Mouse (Mus musculus): ENCODE measurements at regions not wholly inside any gene's neighbourhood (a gene's known extent, or its start where the extent isn't known, plus 50 kb on each side); places are given as distances from the start of the nearest gene placed in this dataset.

DNA sequence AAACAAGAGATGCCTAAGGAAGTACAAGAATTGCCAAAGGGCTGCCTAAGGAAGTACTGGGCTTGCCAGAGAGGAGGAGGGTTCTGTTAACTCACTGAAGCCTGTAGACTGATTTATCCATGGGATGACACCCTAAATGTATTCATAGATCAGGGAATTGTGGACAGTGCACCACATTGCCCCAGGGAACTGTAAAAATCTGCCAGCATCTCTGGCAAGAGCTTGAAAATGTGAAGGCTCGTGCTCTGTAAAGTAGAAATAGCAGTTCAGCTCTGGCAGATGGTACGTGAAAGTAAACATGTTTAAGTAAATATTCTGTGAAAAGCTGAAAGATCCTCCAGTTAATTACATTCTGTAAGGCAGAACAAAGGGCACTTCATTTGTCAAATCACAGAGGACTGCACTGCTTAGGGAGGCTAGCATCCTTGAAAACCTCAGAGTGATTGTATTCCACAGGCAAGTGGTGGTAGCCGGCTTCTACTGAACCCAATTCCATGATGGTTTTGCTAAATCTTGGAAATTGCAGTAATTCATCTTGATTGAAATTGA lies 445.9 kb upstream of the Grin3a start:
- peak; percentile 23 for DNase-seq (ENCODE audit: low read depth, low spot score)

DNA sequence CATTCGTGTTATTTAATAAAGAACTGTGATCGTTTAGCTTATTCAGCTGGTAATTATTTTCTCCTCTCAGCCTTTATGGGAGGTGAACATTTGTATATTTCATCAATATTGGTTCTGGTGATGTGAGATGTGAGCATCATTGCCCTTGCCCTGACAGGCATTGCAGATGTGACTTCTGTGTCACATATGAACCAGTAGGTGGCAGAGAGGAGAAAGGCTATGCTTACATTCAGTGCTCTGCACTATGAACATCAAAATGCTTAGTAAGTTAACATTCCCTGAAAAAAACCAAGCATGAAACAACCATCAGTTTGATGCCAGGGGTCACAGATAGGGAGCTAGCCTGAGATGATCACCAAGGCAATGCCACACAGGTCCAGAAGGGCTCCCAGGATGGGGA lies 441.1 kb upstream of the Grin3a start:
- DNase-seq (ENCODE audit: low read depth, low spot score): peak; percentile 33

DNA sequence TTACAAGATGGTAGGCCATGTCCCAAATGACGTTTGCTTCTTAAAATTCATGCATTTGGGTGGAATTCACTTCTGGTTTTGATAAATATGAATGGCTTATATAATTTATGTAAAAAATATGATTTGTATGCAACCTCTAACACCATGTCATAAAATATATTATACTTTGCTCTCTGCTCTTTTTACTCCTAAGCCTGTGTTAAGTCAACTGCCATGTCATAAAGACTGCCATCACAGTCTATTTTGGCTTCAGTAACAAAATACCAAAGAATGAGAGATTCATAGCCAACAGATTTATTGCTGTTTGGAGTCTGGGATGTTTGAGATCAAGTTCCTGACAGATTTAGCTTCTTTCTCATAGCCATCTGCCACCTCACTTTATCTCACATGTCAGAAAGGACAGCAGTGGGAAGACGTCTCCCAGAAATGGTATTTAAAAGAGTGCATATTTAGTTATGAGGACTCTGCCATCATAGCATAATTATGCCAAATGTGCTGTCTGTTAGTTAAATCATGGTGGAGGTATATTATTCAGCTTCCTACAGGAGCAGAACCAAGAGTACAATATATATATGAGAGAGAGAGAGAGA lies 413.6 kb upstream of the Grin3a start:
- peak; percentile 64 for DNase-seq (ENCODE audit: low read depth, low spot score)

GRCm38 (mm10) chr4:50242042-50242441 lies 396.5 kb upstream of the Grin3a start:
- DNase-seq (ENCODE audit: low read depth, low spot score): peak; percentile 47

DNA sequence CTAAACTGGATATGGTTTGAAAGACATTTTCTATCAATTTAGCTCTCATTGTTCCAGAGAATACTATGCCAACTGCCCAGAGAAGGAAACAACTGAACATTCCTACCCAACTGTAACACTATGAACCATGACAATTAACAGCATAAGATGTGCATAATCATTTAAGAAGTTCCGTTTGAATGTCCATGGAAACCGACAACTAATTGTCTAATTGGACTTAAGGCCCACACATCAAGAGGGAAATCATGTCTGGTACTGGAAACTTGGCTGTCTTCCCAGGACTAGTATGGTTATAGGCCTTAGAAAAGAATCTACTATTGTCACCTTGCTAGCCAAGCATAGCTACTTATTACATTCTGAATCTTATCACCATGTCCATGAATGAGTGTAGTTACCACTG lies 395.4 kb upstream of the Grin3a start:
- DNase-seq (ENCODE audit: low read depth, low spot score): peak; percentile 10

DNA sequence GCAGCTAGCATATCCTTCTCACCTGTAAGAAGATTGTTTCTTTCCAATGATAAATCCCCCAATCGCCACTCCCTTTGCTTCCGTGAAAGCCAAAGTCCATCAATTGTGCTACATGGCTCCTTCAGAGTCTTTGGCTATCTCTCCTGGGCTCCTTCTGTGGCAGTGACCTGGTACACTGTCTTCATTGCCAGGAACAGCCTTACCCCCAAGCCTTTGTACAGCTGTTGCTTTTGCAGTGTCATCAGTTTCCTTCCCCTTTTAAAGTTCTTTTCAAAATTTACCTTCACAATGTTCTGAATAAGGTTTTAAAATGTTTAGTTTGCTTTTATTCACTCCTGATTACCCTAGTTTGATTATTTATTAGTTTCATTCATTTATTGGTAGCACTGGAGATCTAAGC lies 393.8 kb upstream of the Grin3a start:
- no peak for DNase-seq (ENCODE audit: low read depth, low spot score)

GRCm38 (mm10) chr4:50235476-50235875 lies 389.9 kb upstream of the Grin3a start:
- no peak for DNase-seq (ENCODE audit: low read depth, low spot score)

- DNase-seq (ENCODE audit: low read depth, low spot score): peak; percentile 2
Measured at GRCm38 (mm10) chr4:50203348-50203747, 357.8 kb upstream of the Grin3a start.

DNA sequence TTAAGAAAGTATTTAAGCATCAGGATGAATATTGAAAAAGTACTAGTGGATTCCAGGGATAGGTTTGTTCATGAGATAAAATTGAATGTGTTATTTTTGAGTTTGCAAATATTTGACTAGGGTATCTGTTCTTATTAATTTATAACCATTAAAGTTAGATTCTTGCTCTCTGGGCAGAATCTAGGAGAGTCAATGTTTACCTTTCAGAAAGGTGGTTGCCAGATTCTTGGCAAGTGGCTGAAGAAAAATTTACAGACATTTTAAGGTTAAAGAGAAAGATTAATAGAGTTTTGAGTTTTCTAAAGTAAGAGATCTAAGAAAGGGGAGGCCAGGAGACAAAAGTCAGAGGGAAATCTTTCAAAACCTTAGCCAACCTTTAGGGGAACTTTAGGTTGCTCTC lies 331.7 kb upstream of the Grin3a start:
- DNase-seq (ENCODE audit: low read depth, low spot score): no peak

DNA sequence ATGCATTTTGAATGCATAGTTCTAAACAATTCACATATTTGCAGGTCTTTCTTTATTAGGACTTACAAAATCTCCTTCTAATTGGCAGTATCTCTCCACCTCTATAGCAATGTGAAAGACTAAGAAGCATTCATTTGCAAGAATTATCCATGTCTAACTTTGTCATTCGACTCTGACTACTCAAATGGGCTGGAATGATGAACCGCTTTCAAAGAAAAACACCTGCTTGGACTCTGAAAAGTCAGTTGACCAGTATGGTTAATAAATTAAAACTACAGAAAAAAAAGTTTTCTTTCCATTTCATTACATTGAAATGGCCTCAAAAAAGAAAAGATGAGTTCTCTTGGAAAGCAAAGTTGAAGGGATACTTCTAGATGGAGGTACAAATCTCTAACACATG lies 331.1 kb upstream of the Grin3a start:
- DNase-seq (ENCODE audit: low read depth, low spot score): no peak

DNA sequence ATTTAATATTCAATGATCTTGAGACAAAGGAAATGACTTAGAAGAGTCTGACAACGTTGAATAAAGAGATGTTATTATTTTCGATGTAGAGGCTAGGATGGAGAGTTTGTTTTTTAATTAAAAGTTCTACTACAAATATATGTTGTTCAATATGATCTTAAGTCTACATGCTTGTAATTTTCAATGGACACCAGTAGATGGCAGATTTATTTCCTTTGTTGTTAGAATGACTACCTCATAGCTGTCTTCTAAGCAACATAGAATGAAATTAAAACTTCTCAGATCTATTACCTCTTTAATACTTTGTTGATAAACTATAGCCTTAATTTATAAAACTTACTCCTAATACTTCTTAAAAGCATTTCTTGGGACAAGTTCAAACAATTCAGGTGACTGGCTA lies 315.3 kb upstream of the Grin3a start:
- DNase-seq (ENCODE audit: low read depth, low spot score): peak; percentile 29

DNA sequence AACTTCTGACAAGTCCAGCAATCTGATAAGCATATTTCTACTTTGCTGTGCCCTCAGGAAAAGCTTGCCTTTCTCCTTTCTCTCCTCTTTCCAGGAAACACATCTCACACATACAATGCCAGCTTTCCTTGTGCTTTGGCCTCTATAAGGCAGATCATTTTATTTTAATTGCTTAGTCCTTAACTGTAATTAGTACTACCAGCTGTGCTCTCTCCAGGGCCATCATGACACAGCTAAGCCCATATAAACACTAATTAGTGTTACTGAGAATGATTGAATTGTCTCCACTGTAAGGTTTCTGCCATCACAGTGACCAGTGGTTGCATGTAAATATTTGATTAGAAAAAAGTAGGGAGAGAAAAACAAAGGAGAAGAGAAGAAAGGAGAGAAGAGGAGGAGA lies 300.4 kb upstream of the Grin3a start:
- DNase-seq (ENCODE audit: low read depth, low spot score): no peak

DNA sequence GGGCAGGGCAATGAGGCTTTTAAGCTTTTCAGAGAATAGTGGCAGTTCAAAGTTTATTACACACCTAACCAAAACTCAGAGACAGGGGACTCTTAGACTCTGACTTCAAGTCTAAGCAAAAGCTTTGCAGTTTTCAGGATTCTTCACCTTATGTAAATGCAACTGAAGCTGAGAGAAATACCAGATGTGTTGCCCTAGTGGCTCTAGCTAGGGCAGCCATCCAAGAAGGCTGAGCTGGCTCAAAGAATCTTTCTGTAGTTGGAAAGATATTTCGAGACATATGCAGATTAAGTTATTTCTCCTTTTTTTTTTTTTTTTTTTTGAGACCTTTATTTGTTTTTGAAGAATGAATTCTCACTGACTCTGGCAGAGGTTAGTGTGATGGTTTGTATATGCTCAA lies 284.7 kb upstream of the Grin3a start:
- peak; percentile 61 for DNase-seq (ENCODE audit: low read depth, low spot score)

DNA sequence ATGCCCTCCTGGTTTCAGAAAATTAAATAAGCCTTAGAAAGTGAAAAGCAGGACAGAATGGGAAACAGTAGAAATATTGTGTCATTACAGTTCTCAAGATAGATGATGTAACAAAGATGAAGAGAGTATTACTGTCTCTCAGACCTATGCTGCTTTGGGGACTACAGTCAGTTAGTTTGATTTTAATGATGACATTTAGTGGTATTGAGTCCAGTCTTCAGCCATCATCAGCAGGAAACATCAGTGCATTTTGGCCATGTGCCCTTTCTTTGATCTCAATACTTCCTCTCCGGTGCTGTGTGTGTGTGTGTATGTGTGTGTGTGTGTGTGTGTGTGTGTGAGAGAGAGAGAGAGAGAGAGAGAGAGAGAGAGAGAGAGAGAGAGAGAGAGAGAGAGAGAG lies 261.0 kb upstream of the Grin3a start:
- no peak for DNase-seq (ENCODE audit: low read depth, low spot score)

DNA sequence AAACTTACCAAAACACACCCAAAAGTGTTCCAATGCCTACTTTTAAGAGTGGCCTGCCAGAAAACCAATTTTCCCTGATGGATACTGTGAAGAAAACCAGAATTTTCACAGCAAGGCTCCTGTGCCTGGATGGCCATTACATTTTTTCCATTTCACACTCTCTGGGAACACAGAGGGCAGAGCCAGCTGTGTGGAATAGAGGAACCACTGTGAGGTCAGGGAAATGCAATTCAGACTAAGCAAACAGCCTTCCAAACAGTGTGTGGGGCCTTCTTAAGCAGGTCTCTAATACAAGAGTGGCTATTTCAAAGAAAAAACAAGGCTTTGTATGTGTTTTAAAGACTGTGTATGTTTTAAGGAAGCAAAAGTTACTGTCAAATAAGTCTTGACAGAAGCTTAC lies 242.3 kb upstream of the Grin3a start:
- DNase-seq (ENCODE audit: low read depth, low spot score): peak; percentile 3

GRCm38 (mm10) chr4:50086676-50087075 lies 241.1 kb upstream of the Grin3a start:
- DNase-seq (ENCODE audit: low read depth, low spot score): no peak

DNA sequence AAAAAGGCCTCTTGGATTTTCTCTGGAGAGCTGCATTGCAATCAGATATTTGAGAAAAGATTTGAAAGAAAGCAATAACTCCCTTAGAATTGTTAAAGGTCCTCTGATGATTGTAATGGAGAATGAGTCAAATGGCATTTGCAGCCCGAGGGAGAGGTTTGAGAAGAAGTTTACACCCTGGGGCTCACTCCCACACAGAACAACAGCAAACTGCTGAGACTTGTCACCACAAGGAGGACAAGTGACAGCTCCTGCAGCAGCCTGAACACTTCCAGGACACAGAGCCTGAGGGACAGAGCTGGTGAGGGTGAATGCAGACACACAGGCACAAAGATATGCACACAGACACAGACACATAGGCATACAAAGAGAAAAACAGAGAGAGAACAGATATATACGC lies 210.0 kb upstream of the Grin3a start:
- peak; percentile 53 for DNase-seq (ENCODE audit: low read depth, low spot score)

- DNase-seq (ENCODE audit: low read depth, low spot score): no peak
Measured at GRCm38 (mm10) chr4:50041476-50041875, 195.9 kb upstream of the Grin3a start.

- DNase-seq (ENCODE audit: low read depth, low spot score): peak; percentile 43
Measured at GRCm38 (mm10) chr4:50036079-50036478, 190.5 kb upstream of the Grin3a start.

- no peak for DNase-seq (ENCODE audit: low read depth, low spot score)
Measured at GRCm38 (mm10) chr4:50025356-50025755, 179.8 kb upstream of the Grin3a start.

All from brain, adult 2 months (tissue).